Mouse (Mus musculus): ENCODE results near the gene Rabgap1l.
"Not testable (repeated sequence)": the region's sequence is repeated elsewhere in the genome, so short reads cannot be mapped to it uniquely, and the experiment has no call there.

Gene Rabgap1l

DNA sequence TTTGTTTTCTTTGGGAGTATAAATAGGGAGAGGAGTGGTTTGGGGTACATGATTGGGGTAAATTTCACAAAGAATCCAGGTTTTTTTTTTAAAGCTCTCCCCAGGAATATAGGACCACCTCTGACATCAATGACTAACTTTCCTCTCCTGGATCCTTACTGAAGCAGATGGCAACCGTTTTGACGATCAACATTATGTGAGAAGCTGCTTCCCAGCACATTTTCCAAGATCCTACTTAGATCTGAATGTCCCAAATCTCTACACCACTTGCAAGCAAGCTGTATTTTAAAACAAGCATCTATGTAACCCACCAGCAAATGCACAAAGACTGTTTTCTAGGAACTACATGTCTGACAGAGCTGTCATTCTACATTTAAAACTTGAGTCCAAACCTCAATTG lies 311.4 kb downstream of the Rabgap1l start:
- no peak for DNase-seq

DNA sequence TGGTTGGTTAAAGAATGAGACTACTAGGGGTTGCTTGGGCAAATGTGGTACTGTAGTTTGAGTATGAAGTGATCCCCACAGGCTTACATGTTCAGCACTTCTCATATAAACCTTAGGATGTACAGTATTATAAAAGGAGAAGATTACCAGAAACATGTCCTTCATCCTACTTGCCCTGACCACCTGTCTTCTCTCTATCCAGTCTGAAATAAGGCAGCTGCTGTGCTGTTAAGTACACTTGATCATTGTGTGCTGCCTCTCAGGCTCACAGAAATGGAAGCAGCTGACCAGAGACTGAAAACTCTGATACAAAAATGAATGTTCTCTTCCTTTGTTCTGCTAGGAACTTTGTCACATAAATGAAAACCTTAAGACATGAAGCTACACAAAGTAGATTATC lies 325.6 kb downstream of the Rabgap1l start:
- no peak for DNase-seq

DNA sequence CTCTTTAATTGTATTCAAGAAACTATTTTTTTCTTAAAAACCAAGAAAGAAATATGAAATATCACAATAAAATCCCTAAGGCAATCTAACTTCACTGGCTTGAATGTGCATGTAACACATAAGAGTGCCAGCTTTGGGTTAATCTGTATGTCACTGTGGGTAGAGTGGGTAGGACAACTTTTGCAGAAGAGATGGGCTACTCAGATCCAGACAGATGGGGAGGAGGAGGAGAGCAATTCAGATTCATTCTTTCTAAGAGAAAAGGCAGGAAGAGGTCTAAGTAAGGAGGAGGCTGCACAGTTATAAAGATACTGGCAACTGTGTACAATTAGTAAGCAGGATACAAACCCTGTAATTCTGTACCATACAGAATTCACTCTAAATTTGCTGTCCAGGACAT lies 327.8 kb downstream of the Rabgap1l start:
- DNase-seq, result no peak

DNA sequence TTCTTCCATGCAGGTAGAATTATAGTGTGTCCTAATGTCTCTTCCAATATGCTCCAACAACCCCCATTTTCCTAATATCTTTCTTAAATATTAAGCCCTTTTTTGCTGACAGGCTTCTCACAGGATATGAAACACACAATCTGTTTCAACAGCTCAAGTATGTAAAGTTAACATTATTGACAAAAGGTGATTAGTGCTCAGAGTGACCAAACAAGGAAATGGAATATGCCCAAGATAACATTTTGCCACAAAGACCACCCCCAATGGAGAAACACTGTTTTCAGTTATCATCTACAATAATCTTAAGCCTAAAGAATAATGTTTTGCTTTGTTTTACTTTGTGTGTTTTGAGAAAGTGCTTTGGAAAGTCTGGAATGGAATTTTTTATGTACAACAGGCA lies 328.9 kb downstream of the Rabgap1l start:
- no peak for DNase-seq

DNA sequence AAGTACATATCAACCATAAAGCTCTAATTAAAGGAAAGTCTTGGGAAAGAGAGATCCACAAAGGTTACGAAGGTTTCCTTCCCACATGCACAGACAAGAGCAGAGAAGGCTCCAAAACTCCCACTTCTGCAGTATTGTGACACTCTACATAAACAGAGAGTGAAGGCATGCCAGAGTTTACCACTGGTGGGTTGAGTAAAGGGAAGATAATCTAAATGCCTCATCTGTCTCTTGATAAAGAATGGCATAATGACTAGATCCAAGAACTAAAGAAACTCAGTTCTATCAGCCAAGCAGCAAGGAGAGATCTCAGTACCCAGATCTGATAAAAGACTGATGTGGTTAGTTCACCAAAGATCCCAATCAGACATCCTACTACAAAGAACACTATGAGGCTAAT lies 332.7 kb downstream of the Rabgap1l start:
- DNase-seq, result no peak

DNA sequence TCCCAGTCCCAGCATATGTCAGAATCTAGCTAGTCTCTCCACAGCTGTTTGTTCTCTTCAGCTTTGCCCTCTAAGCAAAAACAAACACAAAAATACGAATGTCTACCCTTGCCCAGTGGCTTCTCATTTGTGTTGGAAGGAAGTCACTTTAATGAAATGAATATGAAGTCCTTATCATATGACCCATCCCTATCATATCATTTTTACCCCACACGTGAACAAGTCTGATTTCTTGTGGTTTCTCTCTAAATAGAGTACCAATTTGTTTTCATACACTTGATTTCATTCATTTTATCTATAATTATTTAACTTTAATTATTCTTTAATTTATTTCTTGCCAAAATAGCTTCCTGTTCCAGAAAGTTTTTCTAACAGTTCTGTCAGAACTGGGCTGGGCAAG lies 341.3 kb downstream of the Rabgap1l start:
- no peak for DNase-seq

DNA sequence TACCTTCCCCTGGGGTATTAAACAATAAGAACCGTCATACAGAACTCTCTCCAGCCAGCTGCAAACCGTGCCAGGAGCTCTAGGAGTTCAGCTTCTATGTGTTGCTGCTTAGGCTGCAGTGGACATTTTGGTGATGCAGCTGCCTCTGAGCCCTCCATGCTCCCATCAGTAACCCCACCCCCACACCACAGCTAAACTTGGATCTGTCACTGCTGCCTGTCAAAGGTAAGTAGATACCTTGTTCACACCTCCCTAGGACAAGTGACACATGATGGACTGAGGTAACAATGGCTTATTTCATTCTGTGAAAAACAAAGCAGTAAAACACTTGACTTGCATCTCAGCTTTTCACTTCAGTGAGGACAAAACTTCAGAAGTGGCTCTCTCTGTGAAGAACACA lies 344.3 kb downstream of the Rabgap1l start:
- DNase-seq, result no peak

DNA sequence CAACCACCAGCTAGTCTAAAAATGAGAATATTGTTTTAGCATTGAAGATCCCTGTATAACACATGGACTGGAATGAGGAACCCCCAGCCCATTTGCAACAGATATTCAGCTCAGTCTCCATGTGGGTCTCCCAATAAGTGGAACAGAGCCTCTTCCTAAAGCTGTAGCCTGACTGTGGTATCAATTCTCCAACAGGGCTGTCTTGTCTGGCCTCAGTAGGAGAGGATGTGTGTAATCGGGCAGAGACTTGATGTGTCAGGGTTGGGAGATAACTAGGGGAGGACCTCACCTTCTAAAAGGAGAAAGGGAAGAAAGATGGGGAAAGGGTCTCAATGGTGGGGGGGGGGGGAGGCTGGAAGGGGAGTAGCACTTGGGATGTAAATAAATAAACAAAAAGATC lies 346.2 kb downstream of the Rabgap1l start:
- DNase-seq, result no peak

DNA sequence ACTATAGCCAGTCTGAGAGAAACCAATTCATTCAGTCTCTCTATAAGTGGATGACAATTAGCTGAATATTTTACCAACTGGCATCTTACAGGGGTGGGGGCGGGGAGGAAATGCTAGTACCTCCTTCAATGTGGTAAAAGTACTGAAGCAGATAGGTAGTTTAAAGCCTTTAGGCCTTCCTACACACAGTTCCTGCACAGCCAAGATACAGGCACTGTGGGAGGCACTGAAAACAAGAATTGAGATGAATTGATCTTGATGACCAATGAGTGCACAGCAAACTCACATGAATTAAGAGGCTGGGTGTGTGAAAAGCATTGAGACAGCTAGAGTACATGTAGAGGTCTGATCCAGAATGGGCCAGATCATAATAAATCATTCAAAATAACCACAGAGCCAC lies 349.5 kb downstream of the Rabgap1l start:
- no peak for DNase-seq

DNA sequence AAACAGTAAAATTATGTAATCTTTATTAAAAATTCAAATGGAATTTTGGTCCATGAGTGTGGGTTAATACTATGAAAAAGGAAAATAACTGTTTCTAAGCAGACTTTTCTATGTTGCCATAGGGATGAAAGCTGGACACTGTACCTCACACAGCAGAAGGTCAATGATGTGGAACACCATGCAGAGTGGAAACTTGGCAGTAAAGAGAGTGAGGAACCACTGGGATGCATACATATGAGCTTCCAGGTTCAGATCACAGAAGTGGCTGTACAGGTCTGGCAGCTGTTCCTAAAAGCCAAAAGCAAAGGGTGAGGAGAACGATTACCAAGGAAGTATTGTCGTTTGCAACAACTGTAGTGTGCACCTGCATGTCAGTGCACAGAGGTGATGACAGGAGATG lies 351.3 kb downstream of the Rabgap1l start:
- no peak for DNase-seq

DNA sequence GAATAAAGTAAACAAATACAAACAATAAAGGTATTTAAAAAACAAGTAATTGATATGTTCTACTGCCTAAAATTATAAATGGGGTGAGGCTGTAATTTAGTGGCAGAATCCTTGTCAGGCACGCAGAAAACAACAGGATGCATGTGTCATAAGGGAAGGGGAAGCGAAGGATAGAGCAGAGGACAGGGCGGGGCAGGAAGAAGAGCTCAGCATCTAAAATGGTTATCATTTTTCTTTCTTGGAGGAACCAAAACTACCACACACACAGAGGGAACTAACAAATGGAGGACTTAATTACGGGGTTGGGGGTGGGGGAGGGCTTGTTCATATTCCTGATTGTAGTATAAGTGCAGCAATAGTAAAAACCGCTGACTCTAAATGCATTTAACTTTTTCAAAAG lies 351.9 kb downstream of the Rabgap1l start:
- no peak for DNase-seq

DNA sequence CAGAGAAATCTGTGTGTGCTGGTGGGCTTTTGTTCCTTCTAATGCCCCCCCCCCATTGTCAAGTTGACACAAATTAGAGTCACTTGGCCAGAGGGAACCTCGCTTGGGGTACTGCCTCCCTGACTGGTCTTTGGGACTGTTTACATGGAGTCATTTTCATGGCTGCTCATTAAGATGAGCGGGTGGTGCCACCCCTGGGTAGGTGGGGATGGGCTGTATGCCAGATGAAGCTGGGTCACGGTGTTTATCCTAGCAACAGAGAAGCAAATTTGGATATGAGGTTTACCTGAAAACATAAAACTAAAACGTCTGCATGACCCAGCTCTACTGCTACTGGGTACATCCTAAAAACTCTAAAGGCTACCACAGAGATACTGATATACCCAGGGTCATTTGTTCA lies 354.2 kb downstream of the Rabgap1l start:
- no peak for DNase-seq

DNA sequence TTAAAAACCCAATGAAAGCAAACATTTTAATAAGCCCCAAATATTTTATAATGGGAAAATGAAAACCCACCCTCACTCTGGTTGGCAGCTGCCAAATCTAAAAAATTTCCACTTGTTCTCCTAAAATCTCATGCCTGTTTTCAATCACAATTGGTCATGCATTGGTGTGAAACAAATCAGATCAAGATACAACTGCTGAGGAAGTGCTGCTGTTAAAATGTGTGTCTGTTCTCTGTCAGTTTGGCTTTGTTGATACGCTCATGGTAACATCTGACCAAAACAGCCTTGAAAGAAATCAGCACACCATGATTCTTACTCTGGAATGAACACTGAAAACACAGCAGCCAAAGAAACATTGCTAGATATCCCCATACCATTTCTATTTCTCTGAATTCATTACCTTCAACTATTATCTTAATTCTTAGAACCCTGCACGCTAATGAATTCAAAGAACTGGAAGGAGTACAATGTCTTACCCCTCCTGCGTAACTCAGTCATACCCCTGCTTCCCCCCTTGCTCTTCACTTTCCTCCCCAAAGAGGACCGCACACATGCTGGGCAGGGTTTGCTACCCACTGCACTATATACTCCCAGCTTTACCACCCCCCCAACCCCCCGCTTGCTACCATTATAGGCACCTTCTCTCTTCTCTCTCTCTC lies 375.7 kb downstream of the Rabgap1l start:
- no peak for DNase-seq

DNA sequence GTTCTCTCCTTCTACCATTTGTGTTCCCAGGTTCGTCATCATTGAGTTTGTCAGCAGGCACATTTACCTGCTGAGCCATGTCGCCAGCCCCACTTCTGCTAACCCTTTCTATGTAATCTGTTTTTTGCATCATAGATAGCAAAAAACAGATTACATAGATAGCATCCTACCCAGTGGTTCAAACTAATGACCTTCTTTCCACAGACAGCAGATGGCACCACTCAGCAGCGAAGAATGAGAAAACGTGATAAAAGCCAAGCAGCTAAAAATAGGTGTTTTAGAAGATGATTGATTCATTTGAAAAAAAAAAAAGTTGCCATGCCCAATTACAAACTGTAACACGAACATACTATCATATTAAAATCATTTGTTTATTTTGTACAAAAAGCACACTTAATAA lies 382.2 kb downstream of the Rabgap1l start:
- peak; percentile 48 for DNase-seq

DNA sequence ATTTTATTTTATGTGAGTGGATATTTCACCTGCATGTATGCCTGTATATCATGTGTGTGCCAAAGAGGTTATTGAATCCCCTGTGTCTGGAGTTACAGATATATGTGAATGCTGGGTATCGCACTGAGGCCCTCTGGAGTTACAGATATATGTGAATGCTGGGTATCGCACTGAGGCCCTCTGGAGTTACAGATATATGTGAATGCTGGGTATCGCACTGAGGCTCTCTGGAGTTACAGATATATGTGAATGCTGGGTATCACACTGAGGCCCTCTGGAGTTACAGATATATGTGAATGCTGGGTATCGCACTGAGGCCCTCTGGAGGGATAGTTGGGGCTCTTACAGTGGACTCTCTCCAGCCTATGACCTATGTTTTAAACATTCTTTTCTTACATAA lies 383.3 kb downstream of the Rabgap1l start:
- DNase-seq, result not testable (repeated sequence)

DNA sequence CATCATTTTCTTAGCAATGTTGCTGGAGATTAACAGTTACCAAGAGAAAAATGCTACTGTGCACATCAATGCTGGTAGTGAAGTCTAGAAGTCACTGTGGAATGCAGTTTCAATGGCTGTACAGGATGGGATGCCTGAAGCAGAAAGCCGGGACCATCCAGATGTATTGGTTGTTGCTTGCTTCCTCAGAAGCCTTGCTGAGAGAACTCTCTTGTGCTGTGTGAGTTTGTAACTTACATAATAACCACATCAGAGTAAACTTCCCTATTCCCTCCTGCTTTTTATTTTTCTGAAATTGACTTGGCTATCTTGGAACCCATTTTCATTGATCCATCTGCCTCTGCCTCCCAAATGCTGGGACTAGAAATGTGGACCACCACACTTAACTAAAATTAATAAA lies 383.9 kb downstream of the Rabgap1l start:
- no peak for DNase-seq

DNA sequence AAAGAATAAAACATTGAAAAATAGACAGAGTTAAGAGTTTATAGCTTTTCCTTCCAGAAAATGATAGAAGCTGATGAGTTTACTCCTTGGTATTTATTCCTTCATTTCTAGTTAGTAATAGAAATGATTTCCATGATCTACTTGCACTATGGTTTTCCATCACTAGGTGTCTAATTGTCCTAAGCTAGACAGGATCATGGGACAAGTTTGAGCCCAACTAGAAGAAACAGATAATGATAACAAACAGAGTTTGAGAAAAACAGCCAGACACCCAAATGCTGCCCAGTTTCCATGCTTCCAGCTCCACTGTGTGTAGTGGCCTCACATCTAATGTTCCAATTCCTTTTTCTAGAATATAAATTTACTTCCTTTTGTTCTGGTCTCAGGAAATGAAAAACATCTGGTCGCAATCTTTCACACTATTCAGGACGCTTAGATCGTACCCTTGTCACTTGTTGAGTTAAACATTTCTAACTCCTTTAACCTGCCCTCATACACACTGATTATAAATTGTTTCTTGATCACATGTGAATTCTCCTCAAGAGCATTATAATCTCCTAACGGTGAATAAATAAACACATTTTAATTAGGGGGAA lies 384.6 kb downstream of the Rabgap1l start:
- DNase-seq, result no peak

DNA sequence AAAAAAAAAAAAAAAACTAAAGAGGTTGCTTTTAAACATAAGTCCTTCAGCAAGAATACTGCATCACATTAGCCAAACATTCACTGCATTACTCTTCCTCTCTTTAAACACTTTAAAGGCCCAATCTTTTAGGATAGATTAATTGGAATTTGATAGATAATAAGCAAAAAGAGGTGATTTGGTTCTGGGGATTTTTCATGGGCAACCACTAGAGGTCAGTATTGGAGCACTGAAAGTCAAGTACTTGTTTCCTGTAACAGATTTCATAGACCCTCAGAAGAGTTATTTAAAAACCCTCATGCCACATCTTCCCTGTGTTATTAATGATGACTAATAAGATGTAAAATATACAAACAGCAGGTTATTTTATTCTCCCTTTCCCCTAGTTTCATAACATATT lies 393.6 kb downstream of the Rabgap1l start:
- DNase-seq, result peak; percentile 40

DNA sequence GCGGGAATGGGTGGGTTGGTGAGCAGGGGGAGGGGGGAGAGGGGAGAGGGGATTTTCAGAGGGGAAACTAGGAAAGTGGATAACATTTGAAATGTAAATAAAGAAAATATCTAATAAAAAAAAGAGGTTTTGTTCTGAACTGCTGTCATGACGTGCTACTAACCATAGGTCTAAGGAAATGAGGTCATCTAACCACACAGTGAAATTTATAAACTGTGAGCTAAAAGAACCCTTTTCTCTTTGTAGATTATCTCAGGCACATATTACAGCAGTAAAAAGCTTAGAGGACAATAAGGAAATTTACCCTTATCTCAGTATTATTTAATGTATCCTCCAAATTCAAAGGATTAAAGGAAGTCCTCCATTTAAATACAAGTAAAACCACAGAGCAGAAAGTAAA lies 396.0 kb downstream of the Rabgap1l start:
- no peak for DNase-seq

DNA sequence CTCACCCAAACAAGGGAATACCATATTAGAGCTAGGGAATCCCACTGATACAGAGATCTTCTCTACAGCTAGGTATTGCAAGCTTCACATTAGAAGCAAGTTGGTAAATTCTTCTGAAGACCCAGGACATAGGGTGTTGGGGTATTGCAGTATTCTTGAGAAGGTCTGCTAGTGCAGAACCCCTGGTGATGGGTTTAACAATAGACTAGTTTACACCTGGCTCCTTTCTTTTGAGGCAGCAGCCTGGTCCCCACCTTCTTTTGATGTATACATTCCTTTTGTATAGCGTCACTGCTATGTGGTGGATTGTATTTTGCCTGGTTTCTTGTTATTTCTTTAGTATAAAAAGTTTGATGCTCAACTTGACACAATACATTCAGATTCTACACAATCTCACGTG lies 405.6 kb downstream of the Rabgap1l start:
- no peak for DNase-seq

DNA sequence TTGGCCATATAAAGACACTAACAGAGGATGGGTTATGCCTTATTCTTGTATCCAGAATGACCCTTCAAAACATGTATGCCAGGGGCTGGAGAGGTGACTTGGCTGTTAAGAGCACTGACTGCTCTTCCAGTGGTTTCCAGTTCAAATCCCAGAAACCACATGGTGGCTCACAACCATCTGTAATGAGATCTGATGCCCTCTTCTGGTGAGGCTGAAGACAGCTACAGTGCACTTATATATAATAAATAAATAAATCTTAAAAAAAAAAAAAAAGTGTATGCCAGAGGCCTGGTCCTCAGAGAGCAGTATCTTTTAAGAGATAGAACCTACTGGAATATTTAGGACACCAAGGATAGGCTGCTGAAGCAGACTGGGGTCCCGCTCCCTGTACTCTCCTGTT lies 414.6 kb downstream of the Rabgap1l start:
- no peak for DNase-seq

DNA sequence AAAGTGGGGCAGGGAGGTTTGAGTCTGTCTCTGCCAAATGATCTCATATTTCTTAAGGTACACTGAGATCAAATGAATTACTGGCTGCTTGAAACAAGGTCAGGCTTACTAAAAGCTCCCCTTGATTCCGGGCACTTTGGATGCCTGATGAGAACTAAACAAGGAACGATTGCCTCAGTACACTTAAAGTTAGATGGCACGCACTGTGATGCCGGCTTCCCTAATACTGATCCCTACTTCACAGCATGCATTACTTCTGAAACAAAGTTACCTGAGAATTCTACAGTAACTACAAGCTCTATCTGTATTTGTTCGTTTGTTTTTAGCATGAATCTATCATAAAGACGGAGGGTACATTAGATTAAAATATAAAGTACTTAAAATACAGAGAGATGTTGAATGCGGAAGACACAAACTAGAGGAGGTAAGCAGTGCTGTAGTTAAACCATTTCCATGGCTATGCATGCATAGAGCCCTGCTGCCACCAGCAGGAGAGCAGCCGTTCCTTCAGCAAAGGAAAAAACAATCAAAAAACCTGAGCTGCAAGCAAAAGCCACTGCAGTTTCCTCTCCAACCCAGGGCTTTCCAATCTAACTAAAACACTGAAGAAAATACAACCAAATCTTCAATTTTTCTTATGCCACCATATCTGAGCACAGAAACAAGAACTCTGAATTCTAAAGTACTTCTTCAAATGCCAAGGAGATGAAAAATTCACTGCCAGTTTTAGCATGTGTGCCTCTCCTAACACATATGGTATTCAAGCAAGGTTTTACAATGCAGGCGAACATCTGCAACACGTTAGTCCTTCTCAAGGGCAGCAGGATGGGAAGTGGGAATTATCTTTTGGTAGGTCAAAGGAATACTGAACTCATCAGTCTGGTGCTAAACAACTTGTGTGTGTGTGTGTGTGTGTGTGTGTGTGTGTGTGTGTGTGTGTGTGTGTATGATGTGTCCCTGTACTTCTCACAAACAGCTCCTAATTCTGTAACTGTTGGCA lies 415.4 kb downstream of the Rabgap1l start:
- DNase-seq, result peak; percentile 33

DNA sequence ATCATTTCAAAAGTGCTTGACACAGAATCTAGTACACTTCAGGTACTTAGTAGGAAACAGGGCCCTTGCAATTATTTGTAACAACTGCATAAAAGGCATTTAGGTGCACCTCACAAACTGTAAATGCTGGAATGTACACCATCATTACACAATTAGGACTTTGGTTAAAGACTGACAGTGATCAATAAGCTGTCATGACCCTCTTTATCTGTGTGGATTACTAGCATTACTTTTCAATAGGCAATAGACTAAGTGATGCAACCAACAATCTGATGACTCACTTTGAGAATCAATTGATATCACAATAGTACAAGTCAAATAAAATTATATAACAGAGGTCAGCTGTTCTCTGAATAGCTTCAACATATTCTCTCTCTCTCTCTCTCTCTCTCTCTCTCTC lies 418.5 kb downstream of the Rabgap1l start:
- DNase-seq, result no peak

DNA sequence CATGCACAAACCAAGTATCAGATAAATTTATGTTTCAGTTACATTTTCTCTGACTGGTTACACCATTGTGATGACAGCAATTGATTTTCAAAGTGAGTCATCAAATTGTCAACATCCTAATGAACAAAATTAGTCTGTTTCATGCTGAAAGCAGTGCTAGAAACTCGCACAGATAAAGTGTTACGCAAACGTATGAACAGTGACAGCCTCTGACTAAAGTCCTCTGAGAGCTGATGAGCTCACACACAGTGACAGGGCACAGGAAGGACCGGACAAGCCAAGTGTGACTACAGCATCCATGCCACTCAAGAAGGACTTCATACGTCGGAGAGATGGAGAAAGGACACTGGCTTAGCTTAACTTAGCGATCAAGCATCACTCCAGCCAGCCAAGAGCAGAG lies 419.7 kb downstream of the Rabgap1l start:
- DNase-seq, result no peak

Measured in cerebellum, adult 8-10 months (tissue).